Mouse (Mus musculus): ENCODE results near the gene Per1. TPM values are rescaled to one million over a fixed set of nuclear protein-coding genes. Genes with fewer than 3 reads are reported as not detected.
A peak's percentile ranks its signal among the peaks of the same experiment; 100 is the strongest.

Per1 gene
- polyA plus RNA-seq, 1 experiment from 2014 or later: 9.0 TPM

DNA sequence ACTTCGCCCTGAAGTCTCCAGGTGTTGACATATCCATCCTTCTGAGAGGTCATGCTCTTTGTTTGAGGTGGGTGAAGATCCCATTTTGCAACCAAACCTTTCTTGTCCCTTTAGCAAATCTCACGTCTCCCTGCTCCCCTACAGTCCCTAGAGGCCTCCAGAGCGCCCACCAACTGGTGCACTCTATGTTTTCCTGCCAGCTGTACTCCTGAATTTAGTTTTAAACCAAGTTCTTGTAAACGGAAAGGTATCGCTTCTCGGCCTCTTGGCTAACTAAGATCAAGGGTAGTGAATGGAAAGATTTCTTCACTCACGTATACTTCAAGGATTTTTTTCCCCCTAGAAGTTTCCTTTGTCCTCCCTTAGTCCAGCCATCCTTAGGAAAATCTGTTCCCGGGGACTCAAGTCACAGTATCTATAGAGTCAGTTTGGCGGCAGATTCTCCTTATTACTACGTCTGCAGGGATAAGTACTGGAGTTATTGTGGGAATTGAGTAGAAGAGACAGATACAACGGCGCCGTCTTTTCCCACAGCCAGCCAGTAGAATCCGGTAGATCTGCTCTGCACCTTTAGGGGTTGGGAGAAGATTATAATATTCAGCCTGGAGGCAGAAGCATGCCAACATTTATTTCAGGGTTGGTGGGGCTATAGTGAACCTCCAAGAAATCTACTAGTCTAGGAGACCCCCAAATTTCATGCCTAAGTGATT, 24.6 kb downstream of the Per1 start:
- peak overlapping the region; percentile 98 for H3K4me2 ChIP-seq
- H3K9me3 ChIP-seq: no peaks in the 10 kb centered on the region
- H3K4me1 ChIP-seq: peaks cover 43% of the 10 kb centered on the region
- no peaks in the 10 kb centered on the region for H3K36me3 ChIP-seq
- no peak for ATAC-seq (ENCODE audit: extremely low read depth, insufficient number of reproducible peaks, low FRiP score, low TSS enrichment)
- H3K9ac ChIP-seq: peak overlapping the region; percentile 87; the same call in 1 of the 2 replicates
- peak overlapping the region; percentile 89 for H3K4me3 ChIP-seq
- no peak overlapping the region for H3K27ac ChIP-seq (replicated peaks)
- H3K27me3 ChIP-seq (replicated peaks): no peaks in the 10 kb centered on the region; the same call in 1 of the 2 replicates
- 40% methylated on average over 14 of the region's 14 CpGs for WGBS

DNA sequence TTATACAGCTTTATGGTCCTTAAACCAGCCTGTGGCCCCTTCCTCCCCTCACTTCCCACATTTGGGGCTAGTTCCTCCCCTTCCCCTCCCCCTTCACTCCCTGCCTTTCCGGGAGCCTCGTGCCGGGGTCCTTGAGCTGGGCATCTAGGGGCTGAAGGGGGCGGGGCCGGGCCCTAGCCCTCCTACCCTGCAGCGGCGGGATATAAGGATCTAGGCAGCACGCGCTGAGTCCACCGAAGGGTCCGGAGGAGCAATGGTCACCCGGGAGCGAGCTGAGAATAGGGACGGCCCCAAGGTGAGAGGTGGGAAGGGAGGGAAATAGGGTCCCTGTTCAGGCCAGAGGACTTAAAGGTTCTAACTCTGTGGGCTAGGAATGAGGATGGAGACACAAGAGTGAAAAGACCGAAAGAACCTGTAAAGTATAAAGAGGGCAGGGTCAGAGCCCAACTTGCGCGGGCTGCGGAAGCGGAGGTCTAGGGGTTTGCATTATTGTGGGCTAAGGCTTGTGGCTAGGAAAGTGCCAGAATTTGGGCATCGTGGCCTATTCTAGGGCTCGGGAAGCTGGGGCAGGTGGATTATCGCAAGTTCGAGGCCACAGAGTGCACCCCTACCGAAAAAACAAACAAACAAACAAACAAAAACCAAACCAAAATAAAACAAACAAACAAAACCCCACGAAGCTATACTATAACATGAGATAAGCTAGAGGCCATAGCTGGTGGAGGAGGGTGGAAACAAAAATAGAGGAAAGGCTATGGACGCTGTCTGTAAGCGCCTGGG, 25.4 kb downstream of the Per1 start, which contains the start of gene Hes7:
TSS of gene Hes7 (plus strand) at position 184 of the 780 bp plus-strand sequence.
- H3K4me1 ChIP-seq: peaks cover 43% of the 10 kb centered on the region
- WGBS: 3% methylated on average over 27 of the region's 27 CpGs
- 0 out of 2 replicates have a peak within 1 kb of the TSS, but pooled peaks have one; percentile 94 for H3K27ac ChIP-seq (replicated peaks)
- no peaks in the 10 kb centered on the region for H3K36me3 ChIP-seq
- no peak for ATAC-seq (ENCODE audit: extremely low read depth, insufficient number of reproducible peaks, low FRiP score, low TSS enrichment)
- peak within 1 kb of the TSS; percentile 98 for H3K4me2 ChIP-seq
- H3K9ac ChIP-seq: peak within 1 kb of the TSS; percentile 87
- no peaks in the 10 kb centered on the region for H3K27me3 ChIP-seq (replicated peaks)
- peak within 1 kb of the TSS; percentile 89 for H3K4me3 ChIP-seq
- no peaks in the 10 kb centered on the region for H3K9me3 ChIP-seq

DNA sequence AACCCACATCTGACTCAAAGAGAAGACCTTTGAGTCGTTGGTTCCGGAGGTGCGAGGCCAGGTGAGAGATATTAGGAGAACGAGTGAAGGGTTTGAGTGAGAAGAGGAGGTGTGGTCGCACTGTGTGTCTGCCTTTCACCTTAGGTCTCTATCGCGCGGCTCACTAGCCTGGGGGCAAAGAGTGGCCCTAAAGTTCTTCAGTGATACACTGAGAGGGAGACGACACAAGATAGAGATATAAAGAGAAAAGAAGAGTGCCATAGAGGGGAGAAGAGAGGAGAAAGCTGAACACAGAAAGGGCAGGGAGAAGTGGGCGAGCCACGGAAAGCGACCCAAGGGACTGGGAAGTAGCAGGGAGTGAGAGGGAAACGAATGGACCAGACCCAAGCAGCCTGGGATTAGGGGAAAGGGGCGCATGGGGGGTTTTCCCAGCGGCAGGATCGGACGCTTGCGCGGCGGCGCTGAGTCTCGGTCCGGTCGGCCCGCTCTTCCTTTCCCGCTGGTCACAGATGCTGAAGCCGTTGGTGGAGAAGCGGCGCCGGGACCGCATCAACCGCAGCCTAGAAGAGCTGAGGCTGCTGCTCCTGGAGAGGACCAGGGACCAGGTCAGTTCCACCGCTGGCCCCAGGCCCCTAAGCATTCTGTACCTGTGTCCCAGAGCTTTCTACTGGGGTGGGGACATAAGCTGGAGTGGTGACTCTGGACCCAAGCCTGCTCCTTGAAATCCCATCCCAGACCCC, 26.2 kb downstream of the Per1 start:
- Histone ChIP-seq H3K9ac (peak overlapping the region; percentile 87), H3K4me1 (peaks cover 49% of the 10 kb centered on the region), H3K27ac (replicated peaks) (0 out of 2 replicates have a peak overlapping the region, but pooled peaks have one; percentile 94), H3K36me3 (no peaks in the 10 kb centered on the region), H3K4me2 (peak overlapping the region; percentile 98), H3K4me3 (peak overlapping the region; percentile 89), H3K9me3 (no peaks in the 10 kb centered on the region), H3K27me3 (replicated peaks) (no peaks in the 10 kb centered on the region)
- no peak for ATAC-seq (ENCODE audit: extremely low read depth, insufficient number of reproducible peaks, low FRiP score, low TSS enrichment)
- under 1% methylated on average over 33 of the region's 33 CpGs for WGBS

DNA sequence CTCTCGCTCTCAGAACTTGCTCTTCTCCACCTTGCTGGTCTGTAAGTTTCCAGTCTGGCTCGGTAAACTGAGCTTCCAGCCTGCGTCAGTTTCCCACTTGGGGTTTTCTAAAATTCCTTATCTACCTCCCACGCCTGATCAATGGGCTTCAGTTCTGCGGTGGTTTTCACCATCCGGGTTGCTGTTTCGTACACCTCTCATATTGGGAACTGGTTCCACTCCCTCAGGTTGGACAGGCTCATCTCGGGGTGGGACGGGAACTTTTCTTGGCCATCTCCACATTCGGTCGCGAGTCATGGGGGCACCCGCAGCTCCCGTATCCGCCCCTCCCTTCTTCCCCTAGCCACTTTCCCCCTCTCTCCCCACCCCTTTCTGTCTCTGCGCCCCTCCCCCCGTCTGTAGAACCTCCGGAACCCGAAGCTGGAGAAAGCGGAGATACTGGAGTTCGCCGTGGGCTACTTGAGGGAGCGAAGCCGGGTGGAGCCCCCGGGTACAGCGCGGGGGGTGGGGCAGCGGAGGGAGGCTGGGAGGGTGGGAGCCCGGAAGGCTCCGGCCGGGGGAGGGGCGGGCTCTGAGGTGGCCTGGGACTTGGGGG, 26.8 kb downstream of the Per1 start:
- Histone ChIP-seq H3K27ac (replicated peaks) (peak overlapping the region; percentile 94), H3K9ac (peak overlapping the region; percentile 87), H3K27me3 (replicated peaks) (0 out of 2 replicates have a peak, but pooled peaks cover 2% of the 10 kb centered on the region), H3K36me3 (no peaks in the 10 kb centered on the region), H3K4me1 (peaks cover 53% of the 10 kb centered on the region), H3K9me3 (no peaks in the 10 kb centered on the region), H3K4me3 (peak overlapping the region; percentile 89), H3K4me2 (peak overlapping the region; percentile 98)
- no peak for ATAC-seq (ENCODE audit: extremely low read depth, insufficient number of reproducible peaks, low FRiP score, low TSS enrichment)
- under 1% methylated on average over 29 of the region's 32 CpGs for whole genome bisulfite sequencing

DNA sequence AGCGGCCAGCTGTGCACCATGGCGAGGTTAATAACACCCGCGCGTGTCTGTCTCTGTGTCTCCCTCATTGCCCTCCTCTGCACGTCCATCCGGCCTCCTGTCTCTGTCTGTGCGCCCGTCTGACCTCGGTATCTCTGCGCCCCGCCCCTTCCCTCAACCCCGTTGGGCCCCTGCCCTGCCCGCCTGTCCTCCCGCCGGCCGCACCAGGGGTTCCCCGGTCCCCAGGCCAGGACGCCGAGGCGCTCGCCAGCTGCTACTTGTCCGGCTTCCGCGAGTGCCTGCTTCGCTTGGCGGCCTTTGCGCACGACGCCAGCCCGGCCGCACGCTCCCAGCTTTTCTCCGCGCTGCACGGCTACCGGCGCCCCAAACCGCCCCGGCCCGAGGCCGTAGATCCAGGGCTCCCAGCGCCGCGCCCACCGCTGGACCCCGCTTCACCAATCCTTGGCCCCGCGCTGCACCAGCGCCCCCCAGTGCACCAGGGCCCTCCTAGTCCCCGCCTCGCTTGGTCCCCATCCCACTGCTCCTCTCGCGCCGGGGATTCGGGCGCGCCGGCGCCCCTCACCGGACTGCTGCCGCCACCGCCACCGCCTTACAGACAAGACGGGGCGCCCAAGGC, 27.4 kb downstream of the Per1 start, which contains the start of gene 9130213A22Rik:
TSS of gene 9130213A22Rik (minus strand) at position 254 of the 616 bp plus-strand sequence.
- H3K4me3 ChIP-seq: peak within 1 kb of the TSS; percentile 89
- no peaks in the 10 kb centered on the region for H3K9me3 ChIP-seq
- H3K27ac ChIP-seq (replicated peaks): peak within 1 kb of the TSS; percentile 94
- H3K4me1 ChIP-seq: peaks cover 53% of the 10 kb centered on the region
- WGBS: under 1% methylated on average over 66 of the region's 66 CpGs
- 0 out of 2 replicates have a peak, but pooled peaks cover 7% of the 10 kb centered on the region for H3K27me3 ChIP-seq (replicated peaks)
- ATAC-seq (ENCODE audit: extremely low read depth, insufficient number of reproducible peaks, low FRiP score, low TSS enrichment): peak; percentile 52
- H3K9ac ChIP-seq: peak within 1 kb of the TSS; percentile 87
- H3K4me2 ChIP-seq: peak within 1 kb of the TSS; percentile 98
- H3K36me3 ChIP-seq: no peaks in the 10 kb centered on the region

DNA sequence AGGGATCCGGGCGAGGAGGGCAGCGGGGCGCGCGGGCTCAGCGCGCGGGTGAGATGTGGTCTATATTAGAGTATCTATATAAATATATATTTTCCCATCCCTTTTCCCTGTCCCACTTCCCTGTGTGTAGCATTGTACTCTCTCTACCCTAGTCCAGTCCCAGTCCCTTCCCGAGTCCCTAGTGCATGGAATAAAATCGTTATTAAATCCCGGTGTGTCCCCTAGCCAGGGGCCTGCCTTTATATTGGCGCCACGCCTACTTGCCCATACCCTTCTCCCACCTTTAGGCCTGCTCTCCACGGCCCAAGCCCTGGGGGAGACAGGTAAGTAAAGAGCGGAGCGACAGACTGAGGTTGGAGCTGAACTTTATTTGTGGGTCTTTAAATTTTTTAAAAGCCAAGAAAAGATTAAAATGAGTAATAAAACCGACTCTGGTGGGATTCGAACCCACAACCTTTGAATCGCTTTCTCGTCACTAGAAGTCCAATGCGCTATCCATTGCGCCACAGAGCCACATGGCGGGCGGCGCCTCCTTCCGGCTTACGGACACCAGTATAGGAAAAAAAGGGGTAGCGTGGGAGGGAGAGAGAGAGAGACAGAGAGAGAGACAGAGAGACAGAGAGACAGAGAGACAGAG, 28.2 kb downstream of the Per1 start:
- H3K4me1 ChIP-seq: peaks cover 55% of the 10 kb centered on the region

DNA sequence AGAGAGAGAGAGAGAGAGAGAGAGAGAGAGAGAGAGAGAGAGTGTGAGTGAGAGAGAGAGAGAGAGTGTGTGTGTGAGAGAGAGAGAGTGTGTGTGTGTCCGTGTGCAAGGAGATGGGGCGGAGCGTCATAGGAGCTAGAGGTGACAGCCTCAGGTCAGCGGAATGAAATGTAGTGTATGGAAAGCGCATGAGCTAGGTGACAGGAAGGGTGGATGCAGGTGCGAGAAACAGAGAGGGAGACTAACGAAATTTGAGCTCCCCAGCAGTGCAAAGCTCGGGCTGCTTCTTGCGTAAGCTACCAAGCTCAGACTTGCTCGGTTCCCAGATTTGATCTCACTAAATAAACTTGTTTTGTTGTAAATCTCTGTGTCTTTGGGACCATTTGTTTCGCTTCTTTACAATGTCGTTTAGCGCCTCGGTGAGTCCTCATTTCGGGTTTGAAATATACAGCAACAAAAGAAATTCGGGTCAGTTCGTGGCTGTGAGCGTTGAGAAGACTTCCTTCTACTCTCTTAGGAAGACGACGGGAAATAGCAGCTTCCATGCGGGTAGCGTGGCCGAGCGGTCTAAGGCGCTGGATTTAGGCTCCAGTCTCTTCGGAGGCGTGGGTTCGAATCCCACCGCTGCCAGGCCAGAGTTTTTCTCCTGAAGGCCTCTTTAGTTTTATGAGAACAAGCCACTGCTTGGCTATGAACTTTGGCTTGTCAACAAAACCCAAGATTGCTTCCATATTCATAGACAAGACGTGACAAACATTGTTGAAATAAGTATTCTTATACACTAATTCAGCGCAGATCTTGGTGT, 28.9 kb downstream of the Per1 start:
- WGBS: under 1% methylated on average over 31 of the region's 31 CpGs
- Histone ChIP-seq H3K36me3 (no peaks in the 10 kb centered on the region), H3K4me1 (peaks cover 53% of the 10 kb centered on the region), H3K9me3 (no peaks in the 10 kb centered on the region), H3K27me3 (replicated peaks) (0 out of 2 replicates have a peak, but pooled peaks cover 7% of the 10 kb centered on the region), H3K27ac (replicated peaks) (peak overlapping the region; percentile 94), H3K4me2 (peak overlapping the region; percentile 98), H3K9ac (peak overlapping the region; percentile 87), H3K4me3 (peak overlapping the region; percentile 89)
- no peak; the same call in 1 of the 2 replicates for ATAC-seq (ENCODE audit: extremely low read depth, insufficient number of reproducible peaks, low FRiP score, low TSS enrichment)

More for the DNA sequence above, 28.2 kb downstream of the Per1 start:
- Histone ChIP-seq H3K27ac (replicated peaks) (peak overlapping the region; percentile 94), H3K27me3 (replicated peaks) (0 out of 2 replicates have a peak, but pooled peaks cover 7% of the 10 kb centered on the region), H3K36me3 (no peaks in the 10 kb centered on the region), H3K9me3 (no peaks in the 10 kb centered on the region), H3K4me3 (peak overlapping the region; percentile 89), H3K4me2 (peak overlapping the region; percentile 98), H3K9ac (peak overlapping the region; percentile 87)
- ATAC-seq (ENCODE audit: extremely low read depth, insufficient number of reproducible peaks, low FRiP score, low TSS enrichment): no peak
- under 1% methylated on average over 29 of the region's 29 CpGs for WGBS

DNA sequence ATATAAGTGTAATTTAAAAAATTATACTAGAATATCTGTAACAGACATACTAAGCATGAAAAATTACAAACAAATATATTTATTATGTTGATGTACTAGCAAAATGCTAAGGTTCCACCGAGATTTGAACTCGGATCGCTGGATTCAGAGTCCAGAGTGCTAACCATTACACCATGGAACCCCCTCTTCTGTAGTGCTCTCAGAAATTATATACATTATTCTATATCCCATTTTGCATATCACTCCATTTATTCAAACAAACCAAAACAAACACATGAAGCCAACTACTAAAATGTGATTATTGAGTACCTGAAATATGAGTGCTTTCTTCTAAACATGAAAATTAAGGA, 29.5 kb downstream of the Per1 start:
- H3K9me3 ChIP-seq: no peaks in the 10 kb centered on the region
- H3K4me3 ChIP-seq: peak overlapping the region; percentile 89
- WGBS: 0% methylated on average over 3 of the region's 3 CpGs
- no peak overlapping the region for H3K9ac ChIP-seq
- H3K4me1 ChIP-seq: peaks cover 47% of the 10 kb centered on the region
- 0 out of 2 replicates have a peak, but pooled peaks cover 7% of the 10 kb centered on the region for H3K27me3 ChIP-seq (replicated peaks)
- no peak overlapping the region; the same call in 1 of the 2 replicates for H3K27ac ChIP-seq (replicated peaks)
- H3K36me3 ChIP-seq: no peaks in the 10 kb centered on the region
- ATAC-seq (ENCODE audit: extremely low read depth, insufficient number of reproducible peaks, low FRiP score, low TSS enrichment): no peak
- peak overlapping the region; percentile 98 for H3K4me2 ChIP-seq

DNA sequence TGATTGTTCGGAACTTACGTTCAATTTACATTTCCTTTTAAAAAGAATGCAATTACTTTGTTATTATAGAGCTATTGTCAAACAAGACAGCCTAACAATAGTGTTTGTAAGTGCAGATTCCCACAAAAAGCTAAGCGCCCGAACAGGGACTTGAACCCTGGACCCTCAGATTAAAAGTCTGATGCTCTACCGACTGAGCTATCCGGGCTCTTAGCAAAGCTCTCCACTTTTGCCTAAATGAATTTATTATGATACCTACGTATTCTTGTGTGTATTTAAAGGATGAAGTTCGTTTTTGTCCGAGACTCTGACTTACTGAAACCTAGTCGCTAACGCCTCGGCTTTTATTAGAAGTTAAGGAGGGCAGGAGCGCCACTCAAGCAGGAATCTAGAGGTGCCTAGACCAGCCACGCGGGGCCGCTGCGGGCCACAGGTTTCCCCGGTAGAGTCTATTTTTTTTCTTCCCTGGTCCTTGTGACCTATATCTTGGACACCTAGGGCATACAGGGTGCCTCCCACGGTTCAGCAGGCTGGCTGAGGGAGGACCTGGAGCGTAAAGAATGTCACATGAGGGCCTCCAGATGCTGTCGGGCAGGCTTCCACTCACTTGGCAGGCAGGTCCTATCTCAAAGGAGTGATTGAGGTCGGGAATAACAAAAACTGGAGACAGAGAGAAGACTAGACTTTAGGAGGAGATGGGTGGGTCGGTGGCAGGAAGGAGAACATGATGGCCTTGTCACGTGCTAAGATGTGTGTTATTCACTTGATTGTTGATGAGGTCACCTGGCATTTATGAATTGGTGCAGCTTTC, 30.2 kb downstream of the Per1 start:
- Histone ChIP-seq H3K4me2 (peak overlapping the region; percentile 92), H3K4me1 (peaks cover 39% of the 10 kb centered on the region), H3K27ac (replicated peaks) (peak overlapping the region; percentile 81), H3K9me3 (no peaks in the 10 kb centered on the region), H3K36me3 (no peaks in the 10 kb centered on the region), H3K27me3 (replicated peaks) (0 out of 2 replicates have a peak, but pooled peaks cover 11% of the 10 kb centered on the region), H3K4me3 (peak overlapping the region; percentile 70), H3K9ac (peak overlapping the region; percentile 80)
- no peak for ATAC-seq (ENCODE audit: extremely low read depth, insufficient number of reproducible peaks, low FRiP score, low TSS enrichment)
- under 1% methylated on average over 24 of the region's 24 CpGs for WGBS

All from heart, embryonic 13.5 days (tissue).